Mouse (Mus musculus) heart, embryonic 14.5 days (tissue): ENCODE data around the gene Uroc1. TPM values are rescaled to one million over a fixed set of nuclear protein-coding genes. Genes with fewer than 3 reads are reported as not detected.

Experiments
- ATAC-seq: fragments of 200-750 bp; cut with Nextera tagmentation; 2 replicates; pipeline ENCODE4 v1.8.0; 2017; ENCODE audit warnings: low read depth, moderate TSS enrichment; ENCODE audit not compliant: insufficient number of reproducible peaks, insufficient read depth, low FRiP score
- H3K27ac ChIP-seq, 2 experiments: fragments of 200-500 bp in 1 of 2; fragments of 300-500 bp in 1 of 2; sonication (generic) in 1 of 2; replicated peaks in 1 of 2; 2 replicates each; pipeline ENCODE4 v1.5.1; 2012 to 2014; ENCODE audit warnings: low read depth in 2 of 2, low read length in 2 of 2, control low read depth in 1 of 2, mild to moderate bottlenecking in 1 of 2, mixed read lengths in 1 of 2; ENCODE audit not compliant: control insufficient read depth in 1 of 2, insufficient read depth in 1 of 2
- H3K27me3 ChIP-seq: fragments of 300-500 bp; sonication (generic); 2 replicates; pipeline ENCODE4 v1.6.1; 2014; ENCODE audit warnings: mild to moderate bottlenecking, low read length, control low read depth; ENCODE audit not compliant: control insufficient read depth, insufficient read depth
- H3K36me3 ChIP-seq: fragments of 300-500 bp; sonication (generic); 2 replicates; pipeline ENCODE4 v1.6.1; 2014; ENCODE audit warnings: mild to moderate bottlenecking, control low read depth, low read length, mixed read lengths; ENCODE audit not compliant: control insufficient read depth, insufficient read depth
- H3K4me1 ChIP-seq, 2 experiments: fragments of 200-500 bp in 1 of 2; fragments of 300-500 bp in 1 of 2; sonication (generic) in 1 of 2; 2 replicates each; pipeline ENCODE4 v1.6.1; 2012 to 2014; ENCODE audit warnings: low read length in 2 of 2, control low read depth in 1 of 2, mixed read lengths in 1 of 2; ENCODE audit not compliant: control insufficient read depth in 2 of 2, insufficient read depth in 2 of 2
- H3K4me2 ChIP-seq: fragments of 300-500 bp; sonication (generic); 2 replicates; pipeline ENCODE4 v1.6.1; 2014; ENCODE audit warnings: mild to moderate bottlenecking, low read length
- H3K4me3 ChIP-seq, 2 experiments: fragments of 200-500 bp in 1 of 2; fragments of 300-500 bp in 1 of 2; sonication (generic) in 1 of 2; 2 replicates each; pipeline ENCODE4 v1.5.1; 2012 to 2014; ENCODE audit warnings: low read length in 2 of 2, mild to moderate bottlenecking in 2 of 2, control low read depth in 1 of 2, low read depth in 1 of 2, moderate library complexity in 1 of 2; ENCODE audit not compliant: control insufficient read depth in 1 of 2, insufficient read depth in 1 of 2
- H3K9ac ChIP-seq: fragments of 300-500 bp; sonication (generic); 2 replicates; pipeline ENCODE4 v1.6.1; 2014; ENCODE audit warnings: mild to moderate bottlenecking, low read length
- H3K9me3 ChIP-seq: fragments of 300-500 bp; sonication (generic); 2 replicates; pipeline ENCODE4 v1.6.1; 2016; ENCODE audit warnings: low read length, control low read depth; ENCODE audit not compliant: control insufficient read depth
- WGBS: fragments of 180-500 bp; shearing (Covaris S2); extraction: QIAGEN DNeasy Blood & Tissue Kit; methylation state at CpG from one replicate; pipeline ENCODE4 v1.1.7; 2014; 5-methylcytosine and 5-hydroxymethylcytosine counted together
- polyA plus RNA-seq: library from polyadenylated mRNA; unstranded; fragments of >200 nt; fragmentation: Nextera tagmentation; extraction: Ambion mirVana; gene quantifications from 2 replicates; pipeline ENCODE4 v1.2.1, GENCODE M21; 2014

Uroc1 gene
- polyA plus RNA-seq, 1 experiment from 2014 or later: not detected

DNA sequence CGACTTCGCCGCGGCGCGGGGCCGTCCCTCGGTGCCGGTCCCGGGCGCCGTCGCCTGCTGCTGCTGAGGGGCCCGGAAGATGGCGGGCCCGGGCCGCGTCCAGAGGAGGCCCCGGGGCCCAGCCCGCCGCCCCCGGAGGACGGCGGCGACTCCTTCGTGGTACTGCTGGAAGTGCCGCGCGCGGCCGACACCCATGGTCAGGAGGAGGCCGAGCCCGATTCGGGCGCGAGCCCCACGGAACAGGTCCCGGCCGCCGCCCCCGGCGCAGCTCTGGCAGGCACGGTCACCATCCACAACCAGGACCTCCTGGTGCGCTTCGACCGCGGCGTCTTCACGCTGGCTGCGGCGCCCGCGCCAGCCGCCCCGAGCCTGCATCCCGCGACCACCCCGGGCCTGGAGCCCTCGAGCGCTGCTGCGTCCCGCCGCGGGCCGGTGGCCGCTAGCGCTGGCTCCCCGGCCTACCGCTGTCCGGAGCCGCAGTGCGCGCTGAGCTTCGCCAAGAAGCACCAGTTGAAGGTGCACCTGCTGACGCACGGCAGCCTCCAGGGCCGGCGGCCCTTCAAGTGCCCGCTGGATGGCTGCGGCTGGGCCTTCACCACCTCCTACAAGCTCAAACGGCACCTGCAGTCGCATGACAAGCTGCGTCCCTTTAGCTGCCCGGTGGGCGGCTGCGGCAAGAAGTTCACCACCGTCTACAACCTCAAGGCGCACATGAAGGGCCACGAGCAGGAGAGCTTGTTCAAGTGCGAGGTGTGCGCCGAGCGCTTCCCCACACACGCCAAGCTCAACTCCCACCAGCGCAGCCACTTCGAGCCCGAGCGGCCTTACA lies 36.9 kb downstream of the Uroc1 start:
- Histone ChIP-seq H3K9me3 (no peaks in the 10 kb centered on the region), H3K36me3 (peaks cover 29% of the 10 kb centered on the region), H3K27ac (peak overlapping the region; percentile 68 to 86), H3K27me3 (no peaks in the 10 kb centered on the region), H3K4me2 (peak overlapping the region; percentile 90), H3K4me3 (peak overlapping the region; percentile 93 to 96), H3K4me1 (peaks cover 4 to 22% of the 10 kb centered on the region in 2 experiments; a peak in 3 of 4 replicates), H3K9ac (peak overlapping the region; percentile 93)
- WGBS: under 1% methylated on average over 97 of the region's 98 CpGs
- peak; percentile 64 for ATAC-seq

DNA sequence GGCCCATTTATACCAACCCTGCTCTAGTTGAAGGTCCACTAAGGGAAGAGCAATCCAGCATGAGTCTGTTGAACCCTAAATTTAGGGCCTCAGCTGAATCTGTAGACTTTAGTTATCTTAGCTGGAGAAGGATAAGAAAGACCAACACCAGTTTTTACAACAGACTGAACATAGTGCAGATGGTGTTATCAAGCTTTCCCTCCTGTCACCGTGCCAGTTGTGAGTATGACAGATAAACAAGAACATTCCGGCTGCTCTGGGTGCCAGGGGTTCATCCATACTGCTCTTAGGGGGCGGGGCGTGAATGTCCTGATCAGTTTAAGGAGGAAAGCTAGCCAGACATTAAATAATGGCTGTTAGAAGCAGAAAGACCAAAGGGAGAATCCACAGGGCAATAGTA lies 41.6 kb downstream of the Uroc1 start:
- Histone ChIP-seq H3K4me2 (no peak overlapping the region), H3K27me3 (no peaks in the 10 kb centered on the region), H3K4me3 (no peak overlapping the region), H3K27ac (no peak overlapping the region), H3K9me3 (no peaks in the 10 kb centered on the region), H3K36me3 (peaks cover 75% of the 10 kb centered on the region), H3K4me1 (peaks cover 2 to 24% of the 10 kb centered on the region in 2 experiments; a peak in 3 of 4 replicates), H3K9ac (no peak overlapping the region)
- no peak for ATAC-seq
- 52% methylated on average over 4 of the region's 4 CpGs for WGBS

DNA sequence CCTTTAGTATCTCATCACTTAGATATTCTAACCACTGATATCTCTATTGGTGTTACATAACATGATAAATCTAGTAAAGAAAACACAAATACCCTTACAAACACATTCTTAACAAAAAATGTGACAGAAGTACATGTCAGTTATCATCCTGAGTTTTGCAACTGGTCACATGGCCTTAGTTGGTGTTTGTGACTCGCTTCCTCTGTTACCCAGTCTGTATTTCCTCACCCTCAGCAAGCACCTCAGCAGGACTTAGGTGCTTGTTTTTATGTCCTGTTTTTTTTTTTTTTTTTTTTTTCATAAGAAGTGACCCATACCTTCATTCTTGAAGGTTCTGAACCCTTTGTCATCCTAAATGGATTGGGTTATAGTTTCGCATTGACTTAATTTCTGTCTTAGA lies 44.6 kb downstream of the Uroc1 start:
- H3K27me3 ChIP-seq: no peaks in the 10 kb centered on the region
- H3K9me3 ChIP-seq: no peaks in the 10 kb centered on the region
- no peak for ATAC-seq
- 93% methylated on average over 2 of the region's 2 CpGs for WGBS
- peaks cover 0 to 6% of the 10 kb centered on the region in 2 experiments; a peak in 1 of 4 replicates for H3K4me1 ChIP-seq
- H3K27ac ChIP-seq: no peak overlapping the region
- no peak overlapping the region for H3K4me3 ChIP-seq
- no peak overlapping the region for H3K9ac ChIP-seq
- no peak overlapping the region for H3K4me2 ChIP-seq
- H3K36me3 ChIP-seq: peaks cover 99% of the 10 kb centered on the region

DNA sequence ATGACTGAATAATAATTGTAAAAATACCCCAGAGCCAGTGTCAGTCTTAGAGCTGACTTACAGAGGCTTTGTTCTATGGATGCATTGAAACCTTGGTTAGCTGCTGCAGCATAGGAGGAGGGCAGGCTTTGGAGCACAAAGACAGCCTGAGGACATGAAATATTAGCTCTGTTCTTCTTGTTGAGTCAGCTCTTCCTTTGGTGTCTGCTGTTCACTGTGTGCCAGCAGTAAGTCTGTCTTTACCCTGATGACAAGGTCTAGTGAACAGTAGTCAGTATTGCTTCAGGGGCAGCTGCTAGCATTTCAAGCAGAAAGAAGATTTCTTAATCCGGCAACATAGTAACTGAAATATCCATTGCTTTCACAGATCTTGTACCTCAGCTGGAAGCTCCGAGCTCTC lies 48.4 kb downstream of the Uroc1 start:
- H3K9me3 ChIP-seq: no peaks in the 10 kb centered on the region
- no peaks in the 10 kb centered on the region for H3K4me1 ChIP-seq
- no peak overlapping the region for H3K27ac ChIP-seq
- peaks cover 97% of the 10 kb centered on the region for H3K36me3 ChIP-seq
- ATAC-seq: no peak
- H3K9ac ChIP-seq: no peak overlapping the region
- H3K27me3 ChIP-seq: no peaks in the 10 kb centered on the region
- no peak overlapping the region for H3K4me3 ChIP-seq
- WGBS: 93% methylated on average over 2 of the region's 2 CpGs
- H3K4me2 ChIP-seq: no peak overlapping the region

DNA sequence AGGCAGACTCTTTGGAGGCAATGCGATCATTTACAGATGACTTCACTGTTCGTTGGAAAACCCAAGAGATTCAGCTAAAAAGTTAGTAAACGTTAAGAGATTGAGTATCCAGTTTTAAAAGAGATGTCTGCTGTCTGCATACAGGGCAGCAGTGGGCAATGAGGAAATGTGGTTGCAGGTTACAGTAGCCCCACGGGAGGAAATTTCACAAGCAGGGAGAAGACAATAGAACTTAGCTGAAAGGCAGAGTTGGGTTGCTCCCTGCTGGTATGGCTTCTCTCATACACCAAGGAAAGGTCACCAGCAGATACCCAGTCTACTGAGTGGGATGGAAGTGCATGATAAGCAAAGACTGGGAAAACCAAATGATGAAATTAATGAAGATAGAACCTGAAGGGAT lies 57.5 kb downstream of the Uroc1 start:
- Histone ChIP-seq H3K4me2 (no peak overlapping the region), H3K27me3 (no peaks in the 10 kb centered on the region), H3K9ac (no peak overlapping the region), H3K27ac (no peak overlapping the region), H3K36me3 (peaks cover 75% of the 10 kb centered on the region), H3K4me3 (no peak overlapping the region), H3K9me3 (no peaks in the 10 kb centered on the region), H3K4me1 (no peaks in the 10 kb centered on the region)
- no peak for ATAC-seq
- 87% methylated on average over 4 of the region's 4 CpGs for WGBS

DNA sequence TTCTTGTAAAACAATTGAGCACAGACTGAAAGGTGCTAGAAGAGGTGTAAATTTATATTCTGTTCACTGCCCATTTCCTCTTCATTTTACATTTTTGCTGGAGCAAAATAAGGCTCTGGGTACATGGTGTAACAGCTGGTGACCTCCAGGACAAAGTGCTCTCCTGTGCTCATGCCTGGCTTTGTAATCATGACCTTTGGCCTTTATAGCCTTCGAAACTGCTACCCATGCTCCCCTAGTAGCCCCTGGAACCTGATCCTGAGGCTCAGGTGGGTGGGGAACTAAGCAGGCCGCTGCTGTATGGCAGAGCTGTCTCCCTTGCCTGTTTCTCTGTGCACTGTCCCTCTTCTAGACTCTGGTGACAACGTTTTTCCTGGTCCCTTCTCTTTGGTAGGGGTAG lies 60.9 kb downstream of the Uroc1 start:
- Histone ChIP-seq H3K4me2 (no peak overlapping the region), H3K27ac (no peak overlapping the region), H3K4me1 (peaks cover 0 to 3% of the 10 kb centered on the region in 2 experiments; a peak in 2 of 4 replicates), H3K9ac (no peak overlapping the region), H3K27me3 (no peaks in the 10 kb centered on the region), H3K9me3 (no peaks in the 10 kb centered on the region), H3K4me3 (no peak overlapping the region), H3K36me3 (peaks cover 47% of the 10 kb centered on the region)
- ATAC-seq: no peak
- WGBS: 76% methylated on average over 3 of the region's 3 CpGs

DNA sequence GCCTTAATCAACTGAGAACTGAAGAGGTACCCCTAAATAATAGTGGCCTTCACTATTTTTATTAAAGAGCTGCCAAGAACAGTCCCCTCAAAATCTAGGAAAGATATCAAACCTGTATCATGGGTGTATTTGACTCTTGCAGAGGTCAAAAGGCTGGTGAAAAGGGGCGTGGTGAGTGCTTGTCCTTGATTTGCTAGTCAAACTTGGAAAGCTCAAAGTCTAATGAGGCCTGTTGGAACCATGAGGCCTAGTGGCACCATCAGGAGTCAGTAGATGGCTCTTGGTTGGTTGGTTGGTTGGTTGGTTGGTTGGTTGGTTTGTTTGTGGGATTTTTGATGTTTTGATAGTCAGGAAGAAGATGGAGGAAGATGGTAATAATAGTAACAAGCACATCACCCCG lies 62.7 kb downstream of the Uroc1 start:
- WGBS: 90% methylated on average over 2 of the region's 2 CpGs
- Histone ChIP-seq H3K9me3 (no peaks in the 10 kb centered on the region), H3K4me3 (no peak overlapping the region), H3K27ac (no peak overlapping the region), H3K27me3 (no peaks in the 10 kb centered on the region), H3K4me2 (no peak overlapping the region), H3K9ac (no peak overlapping the region), H3K4me1 (peaks cover 0 to 3% of the 10 kb centered on the region in 2 experiments; a peak in 2 of 4 replicates), H3K36me3 (peaks cover 48% of the 10 kb centered on the region)
- no peak for ATAC-seq
